Mouse (Mus musculus) heart, postnatal 0 days (tissue): ENCODE results near the gene Rybp.

Experiments used
- CTCF ChIP-seq: IDR thresholded peaks from 2 replicates; pipeline ENCODE4 v1.5.1; 2016; ENCODE audit warnings: antibody characterized with exemption, control low read depth, low read depth
- EP300 ChIP-seq: IDR thresholded peaks from 2 replicates; pipeline ENCODE4 v1.6.1; 2016; ENCODE audit warnings: antibody characterized with exemption, low read depth

DNA sequence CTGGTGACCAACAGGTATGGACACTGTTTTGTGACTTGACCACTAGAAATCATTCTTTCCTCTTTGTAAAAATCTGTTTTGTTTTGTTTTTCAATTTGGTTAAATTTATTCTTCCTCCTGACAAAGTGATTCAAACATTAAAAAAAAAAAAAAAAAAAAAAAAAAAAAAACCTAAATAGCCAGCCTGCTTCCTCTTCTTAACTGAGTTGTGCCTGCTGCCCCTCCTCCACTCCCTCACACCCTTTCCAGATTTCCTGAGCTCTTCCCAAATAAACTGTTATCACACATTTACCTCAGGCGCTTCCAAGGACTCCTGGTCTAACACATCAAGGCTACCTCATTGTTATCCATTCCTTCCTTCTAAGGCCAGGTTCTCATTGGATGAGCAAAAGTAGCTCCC lies 76.8 kb downstream of the Rybp start:
- TF ChIP-seq CTCF (no peak), EP300 (no peak)
